Mouse (Mus musculus): ENCODE data around the gene Ttc39d. TPM values are rescaled to one million over a fixed set of nuclear protein-coding genes. Genes with fewer than 3 reads are reported as not detected.
"Not testable (repeated sequence)": the region's sequence is repeated elsewhere in the genome, so short reads cannot be mapped to it uniquely, and the experiment has no call there.

Ttc39d gene
- polyA plus RNA-seq, 1 experiment from 2014 or later = 0.17 TPM

- WGBS = 91% methylated on average over 5 of the region's 5 CpGs
- Histone ChIP-seq H3K36me3 (no peaks in the 10 kb centered on the region), H3K27me3 (no peaks in the 10 kb centered on the region), H3K4me2 (replicated peaks) (no peak overlapping the region), H3K4me1 (peaks cover 16% of the 10 kb centered on the region), H3K4me3 (no peak overlapping the region), H3K27ac (no peak overlapping the region), H3K9me3 (no peaks in the 10 kb centered on the region), H3K9ac (no peak overlapping the region)
- no peak for ATAC-seq (ENCODE audit: low FRiP score, low read depth)
Measured at GRCm38 (mm10) chr17:80172761-80173160, 34.5 kb upstream of the Ttc39d start.

GRCm38 (mm10) chr17:80173708-80174107 lies 33.6 kb upstream of the Ttc39d start:
- Histone ChIP-seq H3K27me3 (no peaks in the 10 kb centered on the region), H3K4me3 (no peak overlapping the region), H3K9ac (no peak overlapping the region), H3K27ac (no peak overlapping the region), H3K4me1 (peaks cover 6% of the 10 kb centered on the region), H3K36me3 (no peaks in the 10 kb centered on the region), H3K4me2 (replicated peaks) (no peak overlapping the region), H3K9me3 (no peaks in the 10 kb centered on the region)
- 88% methylated on average over 2 of the region's 2 CpGs for WGBS
- no peak for ATAC-seq (ENCODE audit: low FRiP score, low read depth)

GRCm38 (mm10) chr17:80174146-80174545 lies 33.1 kb upstream of the Ttc39d start:
- Histone ChIP-seq H3K27me3 (no peaks in the 10 kb centered on the region), H3K9ac (no peak overlapping the region), H3K27ac (no peak overlapping the region), H3K4me1 (peaks cover 2% of the 10 kb centered on the region), H3K4me3 (no peak overlapping the region), H3K9me3 (no peaks in the 10 kb centered on the region), H3K4me2 (replicated peaks) (no peak overlapping the region), H3K36me3 (no peaks in the 10 kb centered on the region)
- 80% methylated on average over 3 of the region's 3 CpGs for WGBS
- ATAC-seq (ENCODE audit: low FRiP score, low read depth) = no peak

- H3K27me3 ChIP-seq = no peaks in the 10 kb centered on the region
- no peaks in the 10 kb centered on the region for H3K9me3 ChIP-seq
- H3K36me3 ChIP-seq = no peaks in the 10 kb centered on the region
- 74% methylated on average over 19 of the region's 19 CpGs for WGBS
- H3K27ac ChIP-seq = no peak overlapping the region
- H3K4me3 ChIP-seq = no peak overlapping the region
- ATAC-seq (ENCODE audit: low FRiP score, low read depth) = no peak
- H3K4me2 ChIP-seq (replicated peaks) = no peak overlapping the region
- H3K9ac ChIP-seq = no peak overlapping the region
- H3K4me1 ChIP-seq = no peaks in the 10 kb centered on the region
Measured at GRCm38 (mm10) chr17:80174699-80175385, 32.4 kb upstream of the Ttc39d start.

GRCm38 (mm10) chr17:80175386-80175739 lies 31.9 kb upstream of the Ttc39d start:
- WGBS = 84% methylated on average over 4 of the region's 4 CpGs

GRCm38 (mm10) chr17:80175966-80176365 lies 31.3 kb upstream of the Ttc39d start:
- Histone ChIP-seq H3K27me3 (no peaks in the 10 kb centered on the region), H3K4me3 (no peak overlapping the region), H3K4me1 (no peaks in the 10 kb centered on the region), H3K9me3 (no peaks in the 10 kb centered on the region), H3K9ac (no peak overlapping the region), H3K27ac (no peak overlapping the region), H3K36me3 (no peaks in the 10 kb centered on the region), H3K4me2 (replicated peaks) (no peak overlapping the region)
- no peak for ATAC-seq (ENCODE audit: low FRiP score, low read depth)
- WGBS = 93% methylated on average over 3 of the region's 3 CpGs

More at GRCm38 (mm10) chr17:80175386-80175739, 31.9 kb upstream of the Ttc39d start:
- Histone ChIP-seq H3K9me3 (no peaks in the 10 kb centered on the region), H3K4me2 (replicated peaks) (no peak overlapping the region), H3K27me3 (no peaks in the 10 kb centered on the region), H3K27ac (no peak overlapping the region), H3K9ac (no peak overlapping the region), H3K36me3 (no peaks in the 10 kb centered on the region), H3K4me1 (no peaks in the 10 kb centered on the region), H3K4me3 (no peak overlapping the region)
- ATAC-seq (ENCODE audit: low FRiP score, low read depth) = no peak

- not testable (repeated sequence) for ATAC-seq (ENCODE audit: low FRiP score, low read depth)
- 94% methylated on average over 3 of the region's 3 CpGs for WGBS
Measured at GRCm38 (mm10) chr17:80178846-80179245, 28.4 kb upstream of the Ttc39d start.

GRCm38 (mm10) chr17:80179959-80180358 lies 27.3 kb upstream of the Ttc39d start:
- no peak overlapping the region for H3K4me3 ChIP-seq
- H3K27me3 ChIP-seq = no peaks in the 10 kb centered on the region
- WGBS = 0% methylated on average over 6 of the region's 6 CpGs
- no peak overlapping the region for H3K27ac ChIP-seq
- no peaks in the 10 kb centered on the region for H3K4me1 ChIP-seq
- H3K9ac ChIP-seq = no peak overlapping the region
- no peak overlapping the region for H3K4me2 ChIP-seq (replicated peaks)
- no peaks in the 10 kb centered on the region for H3K36me3 ChIP-seq
- H3K9me3 ChIP-seq = no peaks in the 10 kb centered on the region
- ATAC-seq (ENCODE audit: low FRiP score, low read depth) = peak; percentile 83; the same call in 1 of the 2 replicates

More at GRCm38 (mm10) chr17:80178846-80179245, 28.4 kb upstream of the Ttc39d start:
- H3K27me3 ChIP-seq; H3K4me1 ChIP-seq; H3K4me3 ChIP-seq; H3K9ac ChIP-seq; H3K36me3 ChIP-seq; H3K4me2 ChIP-seq (replicated peaks); H3K9me3 ChIP-seq; H3K27ac ChIP-seq: not testable (repeated sequence)

GRCm38 (mm10) chr17:80180468-80180867 lies 26.8 kb upstream of the Ttc39d start:
- Histone ChIP-seq H3K4me2 (replicated peaks) (no peak overlapping the region), H3K27me3 (no peaks in the 10 kb centered on the region), H3K36me3 (no peaks in the 10 kb centered on the region), H3K27ac (no peak overlapping the region), H3K4me3 (no peak overlapping the region), H3K9ac (no peak overlapping the region), H3K4me1 (no peaks in the 10 kb centered on the region), H3K9me3 (no peaks in the 10 kb centered on the region)
- ATAC-seq (ENCODE audit: low FRiP score, low read depth) = no peak

GRCm38 (mm10) chr17:80183615-80184014 lies 23.6 kb upstream of the Ttc39d start:
- 84% methylated on average over 10 of the region's 10 CpGs for WGBS

GRCm38 (mm10) chr17:80193075-80193474 lies 14.2 kb upstream of the Ttc39d start:
- Histone ChIP-seq H3K27me3 (no peaks in the 10 kb centered on the region), H3K4me3 (no peak overlapping the region), H3K36me3 (peaks cover 37% of the 10 kb centered on the region), H3K9me3 (no peaks in the 10 kb centered on the region), H3K4me2 (replicated peaks) (no peak overlapping the region), H3K27ac (no peak overlapping the region), H3K9ac (no peak overlapping the region), H3K4me1 (peaks cover 7% of the 10 kb centered on the region)
- 76% methylated on average over 5 of the region's 5 CpGs for WGBS
- no peak for ATAC-seq (ENCODE audit: low FRiP score, low read depth)

More at GRCm38 (mm10) chr17:80183615-80184014, 23.6 kb upstream of the Ttc39d start:
- 0 out of 2 replicates have a peak, but pooled peaks cover 3% of the 10 kb centered on the region for H3K9me3 ChIP-seq
- ATAC-seq (ENCODE audit: low FRiP score, low read depth) = no peak
- H3K4me2 ChIP-seq (replicated peaks) = no peak overlapping the region
- no peaks in the 10 kb centered on the region for H3K4me1 ChIP-seq
- H3K9ac ChIP-seq = no peak overlapping the region
- no peak overlapping the region for H3K27ac ChIP-seq
- no peaks in the 10 kb centered on the region for H3K36me3 ChIP-seq
- no peak overlapping the region for H3K4me3 ChIP-seq
- no peaks in the 10 kb centered on the region for H3K27me3 ChIP-seq

GRCm38 (mm10) chr17:80199160-80199778 lies 8.0 kb upstream of the Ttc39d start:
- Histone ChIP-seq H3K9ac (no peak overlapping the region), H3K4me1 (peaks cover 6% of the 10 kb centered on the region; the same call in 1 of the 2 replicates), H3K27me3 (no peaks in the 10 kb centered on the region), H3K4me2 (replicated peaks) (no peak overlapping the region), H3K36me3 (peaks cover 84% of the 10 kb centered on the region), H3K4me3 (no peak overlapping the region), H3K27ac (no peak overlapping the region), H3K9me3 (no peaks in the 10 kb centered on the region)
- WGBS = 86% methylated on average over 3 of the region's 3 CpGs
- no peak for ATAC-seq (ENCODE audit: low FRiP score, low read depth)
